Mouse (Mus musculus): Measurements from ENCODE around the gene Siae. TPM values are rescaled to one million over a fixed set of nuclear protein-coding genes. Genes with fewer than 3 reads are reported as not detected.

Siae gene
- polyA plus RNA-seq, 1 experiment from 2014 or later: 10.6 TPM

- Histone ChIP-seq H3K4me3 (replicated peaks; ENCODE audit: low read depth, low read length) (no peak overlapping the region), H3K27ac (no peak overlapping the region), H3K36me3 (ENCODE audit: insufficient read depth, low read length) (no peaks in the 10 kb centered on the region), H3K4me1 (replicated peaks; ENCODE audit: insufficient read depth, low read length) (no peaks in the 10 kb centered on the region), H3K27me3 (ENCODE audit: insufficient read depth, low read length) (no peaks in the 10 kb centered on the region), H3K9ac (ENCODE audit: low read depth, low read length) (no peak overlapping the region), H3K4me2 (ENCODE audit: low read length) (no peak overlapping the region), H3K9me3 (replicated peaks; ENCODE audit: low read length) (no peaks in the 10 kb centered on the region)
- DNase-seq (ENCODE audit: low spot score) (no peak), ATAC-seq (replicated peaks; ENCODE audit: low FRiP score, low read depth) (no peak)
- no peak for TF ChIP-seq CTCF (IDR thresholded peaks at IDR 0.05; ENCODE audit: low read depth)
- 23% methylated on average over 3 of the region's 3 CpGs for WGBS
These were observed 70.6 kb downstream of the Siae start for GRCm38 (mm10) chr9:37626103-37626567.

- Histone ChIP-seq H3K4me1 (replicated peaks; ENCODE audit: insufficient read depth, low read length) (no peaks in the 10 kb centered on the region), H3K9ac (ENCODE audit: low read depth, low read length) (no peak overlapping the region), H3K4me2 (ENCODE audit: low read length) (no peak overlapping the region), H3K36me3 (ENCODE audit: insufficient read depth, low read length) (no peaks in the 10 kb centered on the region), H3K4me3 (replicated peaks; ENCODE audit: low read depth, low read length) (no peak overlapping the region), H3K27me3 (ENCODE audit: insufficient read depth, low read length) (no peaks in the 10 kb centered on the region), H3K27ac (no peak overlapping the region), H3K9me3 (replicated peaks; ENCODE audit: low read length) (no peaks in the 10 kb centered on the region)
- no peak for TF ChIP-seq CTCF (IDR thresholded peaks at IDR 0.05; ENCODE audit: low read depth)
- 91% methylated on average over 1 of the region's 1 CpGs for WGBS
- no peak for ATAC-seq (replicated peaks; ENCODE audit: low FRiP score, low read depth)
- DNase-seq (ENCODE audit: low spot score): no peak
These were observed 71.8 kb downstream of the Siae start for GRCm38 (mm10) chr9:37627263-37627662.

- H3K36me3 ChIP-seq (ENCODE audit: insufficient read depth, low read length): no peaks in the 10 kb centered on the region
- no peak for ATAC-seq (replicated peaks; ENCODE audit: low FRiP score, low read depth)
- H3K4me1 ChIP-seq (replicated peaks; ENCODE audit: insufficient read depth, low read length): no peaks in the 10 kb centered on the region
- H3K4me3 ChIP-seq (replicated peaks; ENCODE audit: low read depth, low read length): no peak overlapping the region
- WGBS: 76% methylated on average over 4 of the region's 4 CpGs
- H3K4me2 ChIP-seq (ENCODE audit: low read length): no peak overlapping the region
- H3K27ac ChIP-seq: no peak overlapping the region
- DNase-seq (ENCODE audit: low spot score): no peak
- no peaks in the 10 kb centered on the region for H3K9me3 ChIP-seq (replicated peaks; ENCODE audit: low read length)
- TF ChIP-seq CTCF (IDR thresholded peaks at IDR 0.05; ENCODE audit: low read depth): no peak
- H3K9ac ChIP-seq (ENCODE audit: low read depth, low read length): no peak overlapping the region
- no peaks in the 10 kb centered on the region for H3K27me3 ChIP-seq (ENCODE audit: insufficient read depth, low read length)
These were observed 73.1 kb downstream of the Siae start for GRCm38 (mm10) chr9:37628581-37628980.

- Histone ChIP-seq H3K4me1 (replicated peaks; ENCODE audit: insufficient read depth, low read length) (no peaks in the 10 kb centered on the region), H3K4me2 (ENCODE audit: low read length) (no peak overlapping the region), H3K4me3 (replicated peaks; ENCODE audit: low read depth, low read length) (no peak overlapping the region), H3K9ac (ENCODE audit: low read depth, low read length) (no peak overlapping the region), H3K9me3 (replicated peaks; ENCODE audit: low read length) (no peaks in the 10 kb centered on the region), H3K36me3 (ENCODE audit: insufficient read depth, low read length) (no peaks in the 10 kb centered on the region), H3K27me3 (ENCODE audit: insufficient read depth, low read length) (no peaks in the 10 kb centered on the region), H3K27ac (no peak overlapping the region)
- TF ChIP-seq CTCF (IDR thresholded peaks at IDR 0.05; ENCODE audit: low read depth): no peak
- DNase-seq (ENCODE audit: low spot score) (no peak), ATAC-seq (replicated peaks; ENCODE audit: low FRiP score, low read depth) (no peak)
- 83% methylated on average over 2 of the region's 2 CpGs for WGBS
These were observed 74.4 kb downstream of the Siae start for GRCm38 (mm10) chr9:37629941-37630340.

GRCm38 (mm10) chr9:37632305-37632704, 76.8 kb downstream of the Siae start:
- Histone ChIP-seq H3K27ac (no peak overlapping the region), H3K4me3 (replicated peaks; ENCODE audit: low read depth, low read length) (no peak overlapping the region), H3K36me3 (ENCODE audit: insufficient read depth, low read length) (no peaks in the 10 kb centered on the region), H3K9ac (ENCODE audit: low read depth, low read length) (no peak overlapping the region), H3K4me1 (replicated peaks; ENCODE audit: insufficient read depth, low read length) (no peaks in the 10 kb centered on the region), H3K4me2 (ENCODE audit: low read length) (no peak overlapping the region), H3K27me3 (ENCODE audit: insufficient read depth, low read length) (no peaks in the 10 kb centered on the region), H3K9me3 (replicated peaks; ENCODE audit: low read length) (no peaks in the 10 kb centered on the region)
- 77% methylated on average over 2 of the region's 2 CpGs for WGBS
- no peak for TF ChIP-seq CTCF (IDR thresholded peaks at IDR 0.05; ENCODE audit: low read depth)
- DNase-seq (ENCODE audit: low spot score) (no peak), ATAC-seq (replicated peaks; ENCODE audit: low FRiP score, low read depth) (no peak)

GRCm38 (mm10) chr9:37634269-37634668, 78.8 kb downstream of the Siae start:
- ATAC-seq (replicated peaks; ENCODE audit: low FRiP score, low read depth) (no peak), DNase-seq (ENCODE audit: low spot score) (no peak)
- H3K4me3 ChIP-seq (replicated peaks; ENCODE audit: low read depth, low read length): no peak overlapping the region
- WGBS: 94% methylated on average over 3 of the region's 3 CpGs
- H3K36me3 ChIP-seq (ENCODE audit: insufficient read depth, low read length): no peaks in the 10 kb centered on the region
- no peak overlapping the region for H3K9ac ChIP-seq (ENCODE audit: low read depth, low read length)
- no peak overlapping the region for H3K4me2 ChIP-seq (ENCODE audit: low read length)
- H3K4me1 ChIP-seq (replicated peaks; ENCODE audit: insufficient read depth, low read length): no peaks in the 10 kb centered on the region
- no peaks in the 10 kb centered on the region for H3K9me3 ChIP-seq (replicated peaks; ENCODE audit: low read length)
- no peak for TF ChIP-seq CTCF (IDR thresholded peaks at IDR 0.05; ENCODE audit: low read depth)
- H3K27me3 ChIP-seq (ENCODE audit: insufficient read depth, low read length): no peaks in the 10 kb centered on the region
- no peak overlapping the region for H3K27ac ChIP-seq

- Histone ChIP-seq H3K9ac (ENCODE audit: low read depth, low read length) (no peak overlapping the region), H3K27ac (no peak overlapping the region), H3K4me1 (replicated peaks; ENCODE audit: insufficient read depth, low read length) (no peaks in the 10 kb centered on the region), H3K4me3 (replicated peaks; ENCODE audit: low read depth, low read length) (no peak overlapping the region), H3K4me2 (ENCODE audit: low read length) (no peak overlapping the region), H3K36me3 (ENCODE audit: insufficient read depth, low read length) (no peaks in the 10 kb centered on the region), H3K9me3 (replicated peaks; ENCODE audit: low read length) (no peaks in the 10 kb centered on the region), H3K27me3 (ENCODE audit: insufficient read depth, low read length) (no peaks in the 10 kb centered on the region)
- whole genome bisulfite sequencing: 17% methylated on average over 7 of the region's 7 CpGs
- peak; percentile 81 for DNase-seq (ENCODE audit: low spot score)
- TF ChIP-seq CTCF (IDR thresholded peaks at IDR 0.05; ENCODE audit: low read depth): peak; percentile 79
- no peak for ATAC-seq (replicated peaks; ENCODE audit: low FRiP score, low read depth)
These were observed 80.8 kb downstream of the Siae start for GRCm38 (mm10) chr9:37636335-37636734.
